Mouse (Mus musculus) layer of hippocampus, postnatal 36 days (tissue): ENCODE data around the gene Gm37240. TPM values are rescaled to one million over a fixed set of nuclear protein-coding genes. Genes with fewer than 3 reads are reported as not detected.

Experiments
- DNase-seq, 2 experiments: peaks; one replicate each; pipeline ENCODE4 v3.0.0; 2022
- total RNA-seq, 2 experiments: library from RNA; stranded (reverse); gene quantifications; 2 replicates each; pipeline ENCODE4 v1.2.3; 2021

Gene Gm37240
- total RNA-seq, 2 experiments from 2014 or later: not detected

- DNase-seq: peak in 1 of 2 experiments; percentile 45
Measured at GRCm38 (mm10) chr3:85571276-85571675, 316.0 kb downstream of the Gm37240 start.

GRCm38 (mm10) chr3:85564603-85565002 is 322.7 kb downstream of the Gm37240 start:
- DNase-seq: no peak

DNA sequence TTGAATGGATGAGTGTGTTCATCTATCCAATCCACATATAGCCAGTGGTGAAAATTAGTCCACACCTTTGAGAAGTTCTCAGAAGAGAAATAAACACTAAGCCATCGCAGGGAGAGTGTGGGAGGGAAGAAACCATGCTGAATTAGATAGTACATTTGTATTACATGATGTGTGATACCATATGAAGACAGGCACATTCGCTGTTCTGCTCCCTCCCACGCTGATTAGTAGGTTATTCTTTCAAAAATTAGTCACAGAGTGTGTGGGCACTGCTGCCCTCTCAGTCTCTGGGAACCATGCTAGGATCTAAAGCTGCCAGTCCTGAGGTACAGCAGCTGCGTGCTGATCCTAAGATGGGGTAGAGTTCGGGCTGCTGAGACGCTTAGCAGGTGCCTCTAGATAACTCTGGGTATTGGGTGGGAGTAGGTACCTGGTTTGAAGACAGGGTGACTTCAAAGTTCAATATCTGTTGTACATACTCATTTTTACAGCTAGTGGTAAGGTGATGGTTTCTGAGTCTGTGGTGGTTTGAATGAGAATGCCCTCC is 333.5 kb downstream of the Gm37240 start:
- peak; percentile 30 to 45 for DNase-seq

- no peak for DNase-seq
Measured at GRCm38 (mm10) chr3:85551352-85551751, 336.0 kb downstream of the Gm37240 start.

GRCm38 (mm10) chr3:85550312-85550711 is 337.0 kb downstream of the Gm37240 start:
- no peak for DNase-seq

DNA sequence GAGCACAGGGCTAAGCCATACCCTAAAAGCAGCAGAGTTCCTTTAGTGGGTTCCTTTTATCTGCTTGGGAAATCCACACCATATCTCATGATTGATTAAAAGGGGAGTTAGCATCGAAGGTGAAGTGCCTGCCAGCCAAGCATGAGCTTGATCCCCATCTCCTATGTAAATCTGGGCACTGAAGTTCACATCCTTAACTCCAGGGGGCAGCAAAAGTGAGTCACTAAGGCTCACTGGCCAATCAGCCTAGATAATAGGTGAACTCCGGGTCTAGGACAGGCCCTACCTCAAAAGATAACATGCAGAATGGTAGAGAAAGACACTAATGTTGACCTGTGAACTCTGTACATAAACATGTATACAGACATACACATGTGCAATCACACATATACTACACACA is 343.7 kb downstream of the Gm37240 start:
- DNase-seq: no peak

DNA sequence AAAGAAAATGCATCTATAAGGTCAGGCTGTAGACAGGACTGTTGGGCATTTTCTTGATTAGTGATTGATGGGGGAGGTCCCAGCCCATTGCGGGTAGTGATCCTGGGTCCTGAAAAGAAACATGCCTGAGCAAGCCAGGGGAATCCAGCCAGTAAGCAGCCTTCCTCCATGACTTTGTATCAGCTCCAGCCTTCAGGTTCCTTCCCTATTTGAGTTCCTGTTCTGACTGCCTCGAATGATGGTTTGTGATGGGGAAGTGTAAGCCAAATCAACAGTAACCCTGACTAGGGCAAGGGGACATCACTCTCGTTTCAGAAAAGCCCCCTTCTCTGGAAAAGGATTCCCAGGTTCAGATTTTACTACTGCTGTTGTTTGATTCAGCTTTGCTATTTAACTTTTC is 344.6 kb downstream of the Gm37240 start:
- no peak for DNase-seq

- DNase-seq: no peak
Measured at GRCm38 (mm10) chr3:85535621-85536520, 351.4 kb downstream of the Gm37240 start.

DNA sequence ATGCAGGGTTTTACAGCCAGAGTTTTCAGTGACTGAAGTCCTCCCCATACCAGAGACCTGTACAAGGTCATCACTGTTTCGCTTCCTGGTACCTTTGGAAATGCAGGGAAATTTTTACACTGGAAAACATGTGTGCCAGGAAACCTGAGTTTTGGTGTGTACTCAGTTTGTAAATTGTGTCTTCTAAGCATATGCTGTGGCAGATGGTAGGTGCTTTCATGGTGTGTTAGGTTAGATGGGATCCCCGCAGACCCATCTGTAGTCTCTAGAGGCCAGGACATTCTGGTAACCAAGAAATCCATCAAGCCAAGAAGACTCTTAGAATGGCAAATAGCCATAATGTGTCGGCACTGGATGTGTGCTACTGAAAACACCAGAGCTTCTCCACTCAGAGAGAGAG is 352.3 kb downstream of the Gm37240 start:
- DNase-seq: no peak

DNA sequence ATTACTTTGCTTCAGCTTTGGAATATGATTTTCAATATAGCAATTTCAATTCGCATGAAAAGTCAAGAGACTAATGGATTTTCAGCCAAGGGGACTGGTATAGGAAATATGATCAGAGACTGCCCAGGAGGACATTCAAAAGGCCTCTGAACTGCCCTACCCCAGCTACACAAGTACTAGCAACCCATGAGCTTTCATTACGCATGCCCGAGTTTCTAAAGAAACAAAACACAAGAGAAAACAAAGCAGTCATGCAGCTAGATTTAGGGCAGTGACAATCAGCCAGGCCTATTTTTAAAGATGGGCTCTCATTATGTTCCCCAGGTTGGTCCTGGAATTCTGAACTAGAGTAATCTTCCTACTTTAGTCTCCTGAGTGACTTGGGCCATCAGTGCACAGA is 354.9 kb downstream of the Gm37240 start:
- DNase-seq: no peak

DNA sequence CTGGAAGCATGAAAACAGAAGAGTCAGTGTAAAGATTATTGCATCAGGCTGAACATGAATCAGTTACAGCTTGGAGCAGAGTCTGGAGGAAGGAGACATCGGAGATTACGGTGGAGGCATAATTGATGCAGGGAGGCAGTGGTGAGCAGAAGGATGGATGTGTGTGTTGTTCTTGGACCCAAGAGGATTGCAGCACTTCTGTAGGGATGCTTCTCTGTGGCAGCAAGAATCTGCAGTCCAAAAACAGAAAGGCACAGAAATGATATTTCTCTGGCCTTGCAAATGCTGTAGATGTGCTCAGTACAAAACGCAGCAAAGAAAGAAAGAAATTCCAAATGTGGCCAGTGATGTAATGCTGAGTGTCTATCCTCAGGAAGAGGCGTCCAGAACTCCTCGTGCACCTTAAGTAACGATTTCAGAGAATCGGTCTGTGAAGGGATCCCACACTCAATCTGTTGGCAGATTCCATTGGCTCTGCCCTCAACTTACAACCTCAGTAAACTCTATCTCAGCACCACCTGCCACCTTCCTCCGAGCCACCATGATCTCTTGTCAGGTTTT is 356.6 kb downstream of the Gm37240 start:
- DNase-seq: no peak

GRCm38 (mm10) chr3:85521311-85521907 is 365.9 kb downstream of the Gm37240 start:
- DNase-seq: no peak

- DNase-seq: no peak
Measured at GRCm38 (mm10) chr3:85518668-85519067, 368.6 kb downstream of the Gm37240 start.

DNA sequence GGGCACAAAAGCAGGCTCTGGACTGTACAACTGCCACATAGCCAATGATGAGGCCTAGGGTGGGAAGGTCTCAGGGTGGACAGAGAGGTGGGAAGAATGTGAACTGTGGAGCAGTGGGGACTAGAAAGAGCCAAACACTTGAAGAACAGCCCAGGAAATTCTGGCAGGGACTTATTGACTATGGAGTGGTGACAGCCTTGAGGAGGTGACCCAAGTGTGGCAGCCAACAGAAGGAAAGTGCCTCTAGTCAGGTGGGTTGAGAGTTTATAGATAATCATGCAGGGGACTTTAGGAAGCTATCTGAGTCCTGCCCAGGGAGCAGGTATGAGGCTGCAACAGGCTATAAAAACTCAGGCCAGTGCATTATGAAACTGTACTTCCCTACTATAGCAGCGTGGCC is 369.2 kb downstream of the Gm37240 start:
- no peak for DNase-seq

GRCm38 (mm10) chr3:85516739-85517396 is 370.4 kb downstream of the Gm37240 start:
- no peak for DNase-seq

- DNase-seq: no peak
Measured at GRCm38 (mm10) chr3:85514700-85515099, 372.6 kb downstream of the Gm37240 start.

DNA sequence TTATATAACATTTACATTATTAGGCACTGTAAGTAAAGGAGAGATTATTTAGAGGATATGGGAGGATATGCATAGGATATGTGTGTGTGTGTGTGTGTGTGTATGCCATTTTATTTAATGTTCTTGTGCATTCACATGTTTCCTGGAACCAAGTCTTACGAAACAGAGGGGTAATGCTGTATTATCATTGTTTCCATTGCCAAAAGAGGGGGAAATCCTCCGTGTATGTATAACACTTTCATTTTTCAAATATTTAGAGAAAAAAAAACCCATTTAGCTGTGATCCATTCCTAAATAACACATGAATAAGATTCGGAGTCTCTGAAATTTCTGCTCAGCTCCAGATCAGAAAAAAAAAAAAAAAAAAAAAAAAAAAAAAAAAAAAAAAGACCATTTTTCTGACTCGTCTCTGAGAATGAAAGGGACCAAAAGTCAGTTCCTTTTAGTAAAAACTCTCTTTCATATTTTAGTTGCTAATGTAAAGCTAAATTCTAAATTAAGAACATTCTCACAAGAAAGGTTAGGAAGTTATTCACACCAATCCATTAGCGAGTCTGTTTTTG is 378.5 kb downstream of the Gm37240 start:
- DNase-seq: no peak

DNA sequence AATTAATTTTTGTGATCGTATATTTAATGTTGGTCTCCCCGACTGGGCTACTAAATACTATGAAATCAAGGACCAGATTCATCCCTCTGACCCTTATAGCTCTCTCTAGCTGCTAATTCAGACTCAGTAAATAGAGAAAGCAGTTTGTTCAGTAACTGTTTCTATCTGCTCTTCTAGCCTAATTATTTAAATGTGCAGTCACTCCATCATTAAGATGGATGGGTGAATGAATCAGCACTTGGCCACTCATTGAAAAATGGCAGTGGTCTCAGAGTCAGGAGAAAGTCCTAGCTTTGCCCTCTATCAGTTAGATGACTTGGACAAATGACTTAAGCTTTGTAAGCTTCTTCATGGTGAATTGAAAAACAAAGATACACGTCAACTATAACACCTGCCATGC is 387.2 kb downstream of the Gm37240 start:
- DNase-seq: no peak

DNA sequence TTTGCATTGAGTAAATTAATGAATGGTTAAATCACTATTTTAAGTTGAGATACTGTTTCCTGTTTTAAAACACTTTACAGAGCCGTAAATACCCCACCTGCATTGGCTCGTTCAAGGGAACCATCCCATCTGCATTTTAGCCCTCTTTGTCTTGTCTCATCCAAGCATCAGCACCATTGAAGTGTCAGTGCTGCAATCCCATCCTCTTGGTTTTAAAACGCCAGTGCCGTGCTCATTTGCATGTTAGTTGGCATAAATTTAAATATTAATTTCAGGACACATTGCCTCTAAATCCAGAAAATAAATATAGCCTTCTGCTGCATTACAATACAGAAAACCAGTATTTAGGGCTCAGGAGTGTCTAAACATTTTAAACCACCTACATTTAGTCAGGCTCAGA is 391.2 kb downstream of the Gm37240 start:
- DNase-seq: no peak

GRCm38 (mm10) chr3:85493796-85494195 is 393.5 kb downstream of the Gm37240 start:
- DNase-seq: no peak

DNA sequence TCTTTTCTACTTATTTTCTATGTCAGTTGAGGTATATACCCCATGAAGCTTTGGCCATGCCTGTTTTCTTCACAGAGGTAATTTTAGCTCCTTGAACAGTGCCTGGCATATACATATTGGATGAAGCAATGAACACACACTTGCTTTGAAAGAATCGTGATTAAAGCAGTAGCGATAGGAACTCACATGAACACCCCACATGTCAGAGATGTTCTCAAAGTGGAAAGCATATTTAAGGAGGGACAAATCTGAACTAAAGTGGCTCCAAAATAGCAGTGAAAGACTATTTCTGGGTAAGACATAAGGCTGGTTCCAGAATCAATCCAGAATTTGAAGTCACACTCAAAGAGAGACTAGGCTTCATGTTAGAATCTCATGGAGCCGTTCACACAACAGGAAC is 397.1 kb downstream of the Gm37240 start:
- DNase-seq: no peak

DNA sequence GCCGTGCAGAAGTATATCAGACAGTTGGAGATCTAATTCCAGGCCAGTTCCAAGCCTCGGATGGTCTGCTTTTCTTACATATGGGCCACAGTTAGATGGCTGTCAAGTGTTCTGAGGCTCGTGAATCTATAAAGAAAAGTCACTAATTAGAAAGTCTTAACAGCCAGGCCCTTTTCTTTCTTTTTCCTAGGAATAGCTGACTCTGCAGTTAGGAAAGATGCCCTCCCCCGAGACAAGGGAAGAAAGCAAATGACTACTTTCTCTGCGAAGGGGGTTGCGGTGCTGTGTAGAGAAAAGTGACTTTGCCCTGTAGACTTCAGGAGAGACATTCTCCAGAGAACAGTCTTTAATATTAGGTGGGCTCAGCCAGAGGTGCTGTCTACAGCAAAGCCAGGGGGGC is 399.9 kb downstream of the Gm37240 start:
- no peak for DNase-seq
